Mouse (Mus musculus) hindbrain, embryonic 13.5 days (tissue): Measurements from ENCODE around the gene Zfp574. TPM values are rescaled to one million over a fixed set of nuclear protein-coding genes. Genes with fewer than 3 reads are reported as not detected.

Experiments used
- ATAC-seq: fragments of 200-750 bp; cut with Nextera tagmentation; 2 replicates; pipeline ENCODE4 v1.8.0; 2017; ENCODE audit warnings: moderate TSS enrichment; ENCODE audit not compliant: low FRiP score
- H3K27ac ChIP-seq: fragments of 300-500 bp; sonication (generic); 2 replicates; pipeline ENCODE4 v1.5.1; 2015; ENCODE audit warnings: inconsistent platforms, mild to moderate bottlenecking, moderate library complexity
- H3K27me3 ChIP-seq: fragments of 300-500 bp; sonication (generic); 2 replicates; pipeline ENCODE4 v1.6.1; 2015; ENCODE audit warnings: mild to moderate bottlenecking, inconsistent platforms
- H3K36me3 ChIP-seq: fragments of 300-500 bp; sonication (generic); 2 replicates; pipeline ENCODE4 v1.6.1; 2015; ENCODE audit warnings: mild to moderate bottlenecking, inconsistent platforms
- H3K4me1 ChIP-seq: fragments of 300-500 bp; sonication (generic); replicated peaks from 2 replicates; pipeline ENCODE4 v1.6.1; 2015; ENCODE audit warnings: inconsistent platforms
- H3K4me2 ChIP-seq: fragments of 300-500 bp; sonication (generic); 2 replicates; pipeline ENCODE4 v1.6.1; 2015; ENCODE audit warnings: inconsistent platforms, mild to moderate bottlenecking, moderate library complexity
- H3K4me3 ChIP-seq: fragments of 300-500 bp; sonication (generic); 2 replicates; pipeline ENCODE4 v1.5.1; 2015; ENCODE audit warnings: mild to moderate bottlenecking, inconsistent platforms
- H3K9ac ChIP-seq: fragments of 300-500 bp; sonication (generic); 2 replicates; pipeline ENCODE4 v1.6.1; 2015; ENCODE audit warnings: mild to moderate bottlenecking, inconsistent platforms
- H3K9me3 ChIP-seq: fragments of 300-500 bp; sonication (generic); 2 replicates; pipeline ENCODE4 v1.6.1; 2016; ENCODE audit warnings: inconsistent platforms
- WGBS: fragments of 180-500 bp; shearing (Covaris S2); methylation state at CpG from one replicate; pipeline ENCODE4 v1.1.7; 2015; 5-methylcytosine and 5-hydroxymethylcytosine counted together
- microRNA-seq: library from miRNA; unstranded; fragments of <30 nt; microRNA quantifications from one replicate; pipeline ENCODE4, GENCODE M21; 2016
- polyA plus RNA-seq: library from polyadenylated mRNA; unstranded; fragments of >200 nt; fragmentation: Nextera tagmentation; extraction: Ambion mirVana; gene quantifications from 2 replicates; pipeline ENCODE4 v1.2.1, GENCODE M21; 2015

Zfp574 gene
- polyA plus RNA-seq, 1 experiment from 2014 or later, result 34.0 TPM

DNA sequence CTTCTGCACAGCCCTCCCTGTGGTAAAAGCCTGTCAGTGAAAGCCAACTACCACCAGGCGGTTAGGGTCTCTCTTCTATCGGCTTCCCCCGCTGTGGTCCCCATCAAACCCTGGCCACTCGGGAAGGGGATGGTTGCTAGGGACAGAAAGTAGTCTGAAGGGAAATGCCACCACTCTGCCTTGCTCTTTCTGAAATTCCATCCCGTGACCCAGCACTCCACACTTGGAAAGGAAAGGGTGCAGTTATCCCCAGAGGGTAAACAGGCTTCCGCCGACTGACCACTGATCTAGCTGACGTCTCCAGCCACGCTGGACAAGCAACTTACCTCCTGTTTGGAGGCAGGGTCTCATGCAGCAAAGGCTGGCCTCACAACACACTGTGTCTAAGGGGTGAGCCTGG, 55.6 kb downstream of the Zfp574 start:
- H3K27me3 ChIP-seq, result peaks cover 18% of the 10 kb centered on the region
- no peak overlapping the region for H3K27ac ChIP-seq
- no peak for ATAC-seq
- no peak overlapping the region for H3K9ac ChIP-seq
- H3K4me2 ChIP-seq, result no peak overlapping the region
- no peaks in the 10 kb centered on the region for H3K36me3 ChIP-seq
- H3K4me3 ChIP-seq, result no peak overlapping the region
- H3K9me3 ChIP-seq, result no peaks in the 10 kb centered on the region
- 72% methylated on average over 9 of the region's 9 CpGs for WGBS
- peaks cover 12% of the 10 kb centered on the region for H3K4me1 ChIP-seq

DNA sequence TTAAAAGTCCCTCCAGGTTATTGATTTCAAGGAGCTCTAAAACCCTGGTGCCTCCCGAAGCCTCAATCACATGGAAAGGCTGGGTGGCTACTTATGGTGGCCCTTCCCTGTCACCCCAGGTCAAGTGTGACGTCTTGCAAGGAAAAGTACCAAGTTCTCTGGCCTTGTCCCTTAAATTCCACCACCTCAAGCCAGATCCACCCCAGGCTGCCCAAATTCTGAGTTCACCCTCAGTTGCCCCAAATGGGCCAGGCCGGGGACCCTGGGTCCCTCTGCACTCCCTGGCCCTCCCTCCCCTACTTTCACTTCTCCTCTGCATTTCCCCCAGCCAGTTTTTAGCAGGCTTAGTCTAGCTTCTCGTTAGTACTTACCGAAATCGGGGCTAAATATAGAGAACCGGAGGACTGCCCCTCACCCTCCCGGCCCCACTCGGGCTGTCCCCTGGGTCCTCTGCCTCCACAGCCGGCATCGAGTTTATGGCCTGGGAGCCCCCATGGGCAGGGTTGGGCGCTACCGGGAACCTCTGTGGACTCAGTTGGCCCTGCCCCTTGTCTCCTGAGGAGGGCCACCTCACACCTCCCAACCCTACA, 57.1 kb downstream of the Zfp574 start:
- Histone ChIP-seq H3K9ac (no peak overlapping the region), H3K4me1 (peaks cover 28% of the 10 kb centered on the region), H3K27me3 (peaks cover 23% of the 10 kb centered on the region), H3K36me3 (no peaks in the 10 kb centered on the region), H3K9me3 (no peaks in the 10 kb centered on the region), H3K27ac (no peak overlapping the region), H3K4me3 (no peak overlapping the region), H3K4me2 (no peak overlapping the region)
- WGBS, result 70% methylated on average over 13 of the region's 13 CpGs
- ATAC-seq, result no peak

DNA sequence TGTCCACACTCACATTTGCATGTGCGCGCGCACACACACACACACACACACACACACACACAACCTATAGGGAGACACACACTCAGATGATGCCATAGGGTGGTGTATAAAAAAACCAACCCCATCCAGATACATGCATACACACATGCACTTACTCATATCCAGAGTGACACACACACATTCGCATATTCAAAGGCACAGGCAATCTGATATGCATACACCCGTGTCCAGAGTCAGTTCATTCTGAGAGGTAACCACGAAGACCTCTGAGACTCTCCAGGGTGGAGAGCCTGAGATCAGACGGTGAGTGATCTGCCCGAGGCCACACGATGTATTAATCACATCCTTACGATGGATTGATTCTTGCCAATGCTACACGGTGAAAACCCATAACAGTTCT, 58.2 kb downstream of the Zfp574 start:
- WGBS, result 76% methylated on average over 11 of the region's 11 CpGs
- ATAC-seq, result no peak

GRCm38 (mm10) chr7:25131247-25131646, 58.9 kb downstream of the Zfp574 start:
- 90% methylated on average over 11 of the region's 11 CpGs for WGBS
- no peak for ATAC-seq
- Histone ChIP-seq H3K4me1 (peaks cover 36% of the 10 kb centered on the region), H3K27ac (no peak overlapping the region), H3K4me3 (no peak overlapping the region), H3K9ac (no peak overlapping the region), H3K9me3 (no peaks in the 10 kb centered on the region), H3K36me3 (peaks cover 4% of the 10 kb centered on the region; the same call in 1 of the 2 replicates), H3K27me3 (peaks cover 23% of the 10 kb centered on the region), H3K4me2 (no peak overlapping the region)

More for the DNA sequence above, 58.2 kb downstream of the Zfp574 start:
- H3K27ac ChIP-seq, result no peak overlapping the region
- peaks cover 36% of the 10 kb centered on the region for H3K4me1 ChIP-seq
- no peak overlapping the region for H3K4me3 ChIP-seq
- H3K36me3 ChIP-seq, result peaks cover 1% of the 10 kb centered on the region; the same call in 1 of the 2 replicates
- H3K4me2 ChIP-seq, result no peak overlapping the region
- no peaks in the 10 kb centered on the region for H3K9me3 ChIP-seq
- no peak overlapping the region for H3K9ac ChIP-seq
- H3K27me3 ChIP-seq, result peaks cover 23% of the 10 kb centered on the region

- peak overlapping the region; percentile 61 for H3K9ac ChIP-seq
- WGBS, result 11% methylated on average over 24 of the region's 25 CpGs
- H3K27me3 ChIP-seq, result peaks cover 23% of the 10 kb centered on the region
- no peak for ATAC-seq
- H3K4me1 ChIP-seq, result peaks cover 36% of the 10 kb centered on the region
- H3K9me3 ChIP-seq, result no peaks in the 10 kb centered on the region
- H3K4me3 ChIP-seq, result no peak overlapping the region
- H3K36me3 ChIP-seq, result peaks cover 4% of the 10 kb centered on the region; the same call in 1 of the 2 replicates
- H3K4me2 ChIP-seq, result peak overlapping the region; percentile 59; the same call in 1 of the 2 replicates
- H3K27ac ChIP-seq, result no peak overlapping the region
Measured at GRCm38 (mm10) chr7:25132318-25132960, 60.1 kb downstream of the Zfp574 start.

Small RNAs within 50 kb of the gene (microRNA-seq; reads per million reads assigned to microRNA genes)
- not detected for gene Mir6537

Other genes starting within 250 kb of the Zfp574 start
- 36.3 and 38.4 TPM in 2 replicates for gene Gm9844, start 210.4 kb upstream of the Zfp574 start, polyA plus RNA-seq
- not detected in 2 replicates for gene Lypd4, start 202.6 kb upstream of the Zfp574 start, polyA plus RNA-seq
- 0.19 and 0.26 TPM in 2 replicates for gene Dmrtc2, start 202.5 kb upstream of the Zfp574 start, polyA plus RNA-seq
- gene Rps19, start 188.2 kb upstream of the Zfp574 start, polyA plus RNA-seq, result 1,307 and 1,338 TPM in 2 replicates
- gene Cd79a, start 175.2 kb upstream of the Zfp574 start, polyA plus RNA-seq, result 0.35 and 0.38 TPM in 2 replicates
- 56.0 and 56.4 TPM in 2 replicates for gene Arhgef1, start 169.7 kb upstream of the Zfp574 start, polyA plus RNA-seq
- gene Gm4881, start 128.1 kb upstream of the Zfp574 start, polyA plus RNA-seq, result 5.1 and 5.8 TPM in 2 replicates
- 220 and 226 TPM in 2 replicates for gene Rabac1, start 99.8 kb upstream of the Zfp574 start, polyA plus RNA-seq
- 253 and 258 TPM in 2 replicates for gene Atp1a3, start 66.6 kb upstream of the Zfp574 start, polyA plus RNA-seq
- gene Grik5, start 221 bp upstream of the Zfp574 start, polyA plus RNA-seq, result 16.1 and 18.0 TPM in 2 replicates
- gene Pou2f2, start 107.2 kb downstream of the Zfp574 start, polyA plus RNA-seq, result 33.2 and 39.7 TPM in 2 replicates
- gene Dedd2, start 148.0 kb downstream of the Zfp574 start, polyA plus RNA-seq, result 14.0 and 15.4 TPM in 2 replicates
- 1.6 and 1.9 TPM in 2 replicates for gene Zfp526, start 148.9 kb downstream of the Zfp574 start, polyA plus RNA-seq
- gene Gsk3a, start 165.3 kb downstream of the Zfp574 start, polyA plus RNA-seq, result 13.9 and 14.6 TPM in 2 replicates
- 4.0 and 4.2 TPM in 2 replicates for gene Erf, start 178.2 kb downstream of the Zfp574 start, polyA plus RNA-seq
- 36.9 and 42.4 TPM in 2 replicates for gene Cic, start 195.1 kb downstream of the Zfp574 start, polyA plus RNA-seq
- 619 and 632 TPM in 2 replicates for gene Pafah1b3, start 225.4 kb downstream of the Zfp574 start, polyA plus RNA-seq
- 2.3 TPM in 2 replicates for gene Prr19, start 228.8 kb downstream of the Zfp574 start, polyA plus RNA-seq
- 49.5 and 50.6 TPM in 2 replicates for gene Tmem145, start 233.5 kb downstream of the Zfp574 start, polyA plus RNA-seq
- 18.7 and 20.4 TPM in 2 replicates for gene Megf8, start 244.6 kb downstream of the Zfp574 start, polyA plus RNA-seq